Mouse (Mus musculus) testis, postnatal 10 days (tissue): ENCODE measurements at regions not wholly inside any gene's neighbourhood (a gene's known extent, or its start where the extent isn't known, plus 50 kb on each side); places are given as distances from the start of the nearest gene placed in this dataset.

Experiments used
- DNase-seq: peaks from one replicate; pipeline ENCODE4 v3.0.0; 2021; ENCODE audit warnings: low spot score

DNA sequence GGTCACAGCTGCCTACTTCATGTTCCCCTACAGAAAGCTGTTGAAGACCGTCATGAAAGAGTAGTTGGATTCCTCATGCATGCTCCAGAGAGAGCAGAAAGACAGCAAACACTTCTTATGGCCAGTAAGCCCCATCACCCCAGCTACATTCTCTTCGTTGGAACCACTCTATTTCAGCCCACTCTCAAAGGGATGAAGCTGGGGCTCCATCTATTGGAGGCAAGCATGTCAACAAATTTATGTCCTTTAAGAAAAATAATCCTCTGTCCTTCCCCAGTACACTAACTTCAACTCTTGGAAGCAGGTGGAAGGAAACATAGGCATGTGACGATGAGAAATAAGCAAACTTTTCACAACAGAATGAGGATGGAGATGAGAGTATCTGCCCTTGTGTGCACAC is 438.5 kb downstream of the Cdk5rap2 start:
- DNase-seq = no peak

DNA sequence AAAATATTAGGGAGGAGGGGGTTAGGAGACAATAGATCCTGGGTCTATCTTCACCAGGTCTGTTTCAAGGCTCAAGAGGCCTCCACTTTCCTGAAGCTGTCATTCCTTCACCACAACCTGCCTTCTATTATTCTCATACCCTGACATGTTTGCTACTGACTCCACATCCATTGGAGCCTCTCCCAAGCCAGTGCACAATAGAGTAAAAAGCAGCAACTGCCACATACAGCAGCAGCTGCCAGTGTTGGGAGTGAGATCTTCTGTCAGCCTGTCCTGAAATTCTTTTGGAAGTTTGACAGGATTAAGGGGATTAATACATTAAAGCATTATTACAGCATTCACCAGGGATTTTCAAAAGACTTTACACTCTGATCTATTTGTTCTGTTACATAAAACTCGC is 441.8 kb downstream of the Cdk5rap2 start:
- no peak for DNase-seq
